Mouse (Mus musculus) neural tube, embryonic 12.5 days (tissue): ENCODE data around the gene Pak7. TPM values are rescaled to one million over a fixed set of nuclear protein-coding genes. Genes with fewer than 3 reads are reported as not detected.
"Not testable (repeated sequence)": the region's sequence is repeated elsewhere in the genome, so short reads cannot be mapped to it uniquely, and the experiment has no call there.

Source experiments
- ATAC-seq: fragments of 200-750 bp; cut with Nextera tagmentation; 2 replicates; pipeline ENCODE4 v1.8.0; 2017; ENCODE audit warnings: low read depth, mild to moderate bottlenecking, moderate TSS enrichment, moderate library complexity; ENCODE audit not compliant: low FRiP score
- H3K27ac ChIP-seq: fragments of 300-500 bp; sonication (generic); 2 replicates; pipeline ENCODE4 v1.5.1; 2016
- H3K27me3 ChIP-seq: fragments of 300-500 bp; sonication (generic); replicated peaks from 2 replicates; pipeline ENCODE4 v1.6.1; 2016; ENCODE audit warnings: mild to moderate bottlenecking
- H3K36me3 ChIP-seq: fragments of 300-500 bp; sonication (generic); 2 replicates; pipeline ENCODE4 v1.6.1; 2016; ENCODE audit warnings: mild to moderate bottlenecking
- H3K4me1 ChIP-seq: fragments of 300-500 bp; sonication (generic); 2 replicates; pipeline ENCODE4 v1.6.1; 2016
- H3K4me2 ChIP-seq: fragments of 300-500 bp; sonication (generic); replicated peaks from 2 replicates; pipeline ENCODE4 v1.6.1; 2016; ENCODE audit warnings: mild to moderate bottlenecking
- H3K4me3 ChIP-seq: fragments of 300-500 bp; sonication (generic); 2 replicates; pipeline ENCODE4 v1.5.1; 2016
- H3K9ac ChIP-seq: fragments of 300-500 bp; sonication (generic); 2 replicates; pipeline ENCODE4 v1.6.1; 2016; ENCODE audit warnings: mild to moderate bottlenecking
- H3K9me3 ChIP-seq: fragments of 300-500 bp; sonication (generic); 2 replicates; pipeline ENCODE4 v1.6.1; 2016; ENCODE audit warnings: mild to moderate bottlenecking
- WGBS: fragments of 180-500 bp; shearing (Covaris S2); methylation state at CpG from one replicate; pipeline ENCODE4 v1.1.7; 2016; 5-methylcytosine and 5-hydroxymethylcytosine counted together
- polyA plus RNA-seq: library from polyadenylated mRNA; unstranded; fragments of >200 nt; fragmentation: Nextera tagmentation; extraction: Ambion mirVana; gene quantifications from 2 replicates; pipeline ENCODE4 v1.2.1, GENCODE M21; 2016

The Pak7 gene
- polyA plus RNA-seq, 1 experiment from 2014 or later = 18.5 TPM

GRCm38 (mm10) chr2:136325646-136326045 is 62.1 kb downstream of the Pak7 start:
- H3K4me1 ChIP-seq = no peaks in the 10 kb centered on the region
- H3K27ac ChIP-seq = no peak overlapping the region
- H3K4me2 ChIP-seq = no peak overlapping the region
- no peaks in the 10 kb centered on the region for H3K36me3 ChIP-seq
- ATAC-seq = no peak
- no peaks in the 10 kb centered on the region for H3K9me3 ChIP-seq
- no peak overlapping the region for H3K4me3 ChIP-seq
- H3K27me3 ChIP-seq = no peaks in the 10 kb centered on the region
- H3K9ac ChIP-seq = no peak overlapping the region
- WGBS = 78% methylated on average over 4 of the region's 4 CpGs

GRCm38 (mm10) chr2:136309313-136309712 is 78.5 kb downstream of the Pak7 start:
- Histone ChIP-seq H3K36me3 (no peaks in the 10 kb centered on the region), H3K4me3 (no peak overlapping the region), H3K4me1 (no peaks in the 10 kb centered on the region), H3K9ac (no peak overlapping the region), H3K9me3 (no peaks in the 10 kb centered on the region), H3K27me3 (no peaks in the 10 kb centered on the region), H3K27ac (no peak overlapping the region), H3K4me2 (no peak overlapping the region)
- peak; percentile 74 for ATAC-seq
- WGBS = 63% methylated on average over 3 of the region's 3 CpGs

- ATAC-seq = no peak
- Histone ChIP-seq H3K27me3 (no peaks in the 10 kb centered on the region), H3K9ac (no peak overlapping the region), H3K9me3 (no peaks in the 10 kb centered on the region), H3K4me2 (no peak overlapping the region), H3K4me1 (no peaks in the 10 kb centered on the region), H3K4me3 (no peak overlapping the region), H3K36me3 (no peaks in the 10 kb centered on the region), H3K27ac (no peak overlapping the region)
- WGBS = 76% methylated on average over 4 of the region's 4 CpGs
These were observed 79.0 kb downstream of the Pak7 start for GRCm38 (mm10) chr2:136308743-136309142.

DNA sequence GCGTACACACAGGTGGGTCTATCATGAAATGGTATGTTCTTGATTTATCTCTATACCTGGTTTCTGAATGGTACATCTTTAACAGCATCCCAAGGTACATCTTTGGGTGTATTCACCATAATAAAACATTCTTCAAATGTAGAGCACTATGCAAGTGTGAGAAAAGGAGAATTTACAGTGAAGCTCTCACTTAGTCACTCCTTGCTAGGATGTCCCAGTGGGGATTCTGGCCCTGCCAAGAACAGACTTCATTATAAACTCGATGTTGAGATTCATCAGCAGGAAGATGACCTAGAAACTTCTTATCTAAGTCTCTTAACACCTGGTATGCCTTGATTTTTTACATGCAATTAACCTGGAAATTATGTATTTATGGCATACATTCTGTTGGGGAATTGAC is 85.6 kb downstream of the Pak7 start:
- Histone ChIP-seq H3K9me3 (no peaks in the 10 kb centered on the region), H3K27me3 (no peaks in the 10 kb centered on the region), H3K4me3 (no peak overlapping the region), H3K4me1 (no peaks in the 10 kb centered on the region), H3K9ac (no peak overlapping the region), H3K36me3 (no peaks in the 10 kb centered on the region), H3K4me2 (no peak overlapping the region), H3K27ac (no peak overlapping the region)
- WGBS = 82% methylated on average over 2 of the region's 2 CpGs
- no peak for ATAC-seq

- ATAC-seq = no peak
- no peak overlapping the region for H3K4me2 ChIP-seq
- no peak overlapping the region for H3K27ac ChIP-seq
- H3K9ac ChIP-seq = no peak overlapping the region
- H3K36me3 ChIP-seq = no peaks in the 10 kb centered on the region
- no peak overlapping the region for H3K4me3 ChIP-seq
- H3K4me1 ChIP-seq = no peaks in the 10 kb centered on the region
- H3K27me3 ChIP-seq = no peaks in the 10 kb centered on the region
- no peaks in the 10 kb centered on the region for H3K9me3 ChIP-seq
These were observed 86.4 kb downstream of the Pak7 start for GRCm38 (mm10) chr2:136301406-136301805.

GRCm38 (mm10) chr2:136297371-136297770 is 90.4 kb downstream of the Pak7 start:
- no peak overlapping the region for H3K9ac ChIP-seq
- H3K4me3 ChIP-seq = no peak overlapping the region
- H3K27me3 ChIP-seq = no peaks in the 10 kb centered on the region
- H3K4me1 ChIP-seq = no peaks in the 10 kb centered on the region
- WGBS = 81% methylated on average over 1 of the region's 1 CpGs
- no peaks in the 10 kb centered on the region for H3K36me3 ChIP-seq
- ATAC-seq = no peak
- H3K27ac ChIP-seq = no peak overlapping the region
- no peaks in the 10 kb centered on the region for H3K9me3 ChIP-seq
- no peak overlapping the region for H3K4me2 ChIP-seq

DNA sequence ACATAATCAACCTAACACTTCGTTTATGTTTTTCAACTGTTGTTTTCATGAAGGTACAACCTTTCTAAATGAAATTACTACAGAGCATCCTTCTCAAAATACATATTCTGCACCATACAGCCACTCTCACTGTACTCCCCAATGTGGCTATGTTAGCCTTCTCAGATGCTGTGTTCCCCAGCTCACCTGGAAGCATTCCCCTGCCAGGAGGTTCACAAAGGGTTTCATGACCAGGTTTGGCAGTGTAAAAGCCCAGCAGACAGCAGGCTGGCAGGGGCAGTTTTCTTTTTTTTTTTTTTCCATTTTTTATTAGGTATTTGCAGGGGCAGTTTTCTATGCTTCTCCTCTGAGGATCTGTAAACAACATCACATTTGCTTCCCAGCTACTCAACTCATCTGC is 105.7 kb downstream of the Pak7 start:
- Histone ChIP-seq H3K9me3 (no peaks in the 10 kb centered on the region), H3K27me3 (no peaks in the 10 kb centered on the region), H3K4me2 (no peak overlapping the region), H3K9ac (no peak overlapping the region), H3K36me3 (no peaks in the 10 kb centered on the region), H3K4me3 (no peak overlapping the region), H3K4me1 (no peaks in the 10 kb centered on the region), H3K27ac (no peak overlapping the region)
- WGBS = 71% methylated on average over 1 of the region's 1 CpGs
- no peak for ATAC-seq

DNA sequence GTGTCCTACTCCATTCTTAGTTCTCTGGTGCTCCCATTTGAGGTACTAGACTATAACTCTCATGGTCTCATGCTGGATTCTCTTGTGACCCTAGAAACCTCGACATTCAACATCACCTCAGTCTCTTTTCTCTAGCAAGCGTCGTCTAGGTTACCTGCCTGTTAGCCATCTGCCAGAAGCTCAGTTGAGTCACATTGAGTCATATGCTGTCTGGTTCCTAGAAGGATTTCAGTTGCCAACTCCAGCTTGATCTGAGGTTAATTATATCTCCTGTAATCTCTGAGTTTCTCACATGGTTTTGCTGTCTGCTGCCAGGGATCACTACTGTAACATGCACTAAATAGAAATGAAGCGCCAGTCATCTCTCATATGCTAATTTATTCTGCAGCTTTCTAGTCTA is 145.8 kb downstream of the Pak7 start:
- H3K4me3 ChIP-seq = not testable (repeated sequence)

DNA sequence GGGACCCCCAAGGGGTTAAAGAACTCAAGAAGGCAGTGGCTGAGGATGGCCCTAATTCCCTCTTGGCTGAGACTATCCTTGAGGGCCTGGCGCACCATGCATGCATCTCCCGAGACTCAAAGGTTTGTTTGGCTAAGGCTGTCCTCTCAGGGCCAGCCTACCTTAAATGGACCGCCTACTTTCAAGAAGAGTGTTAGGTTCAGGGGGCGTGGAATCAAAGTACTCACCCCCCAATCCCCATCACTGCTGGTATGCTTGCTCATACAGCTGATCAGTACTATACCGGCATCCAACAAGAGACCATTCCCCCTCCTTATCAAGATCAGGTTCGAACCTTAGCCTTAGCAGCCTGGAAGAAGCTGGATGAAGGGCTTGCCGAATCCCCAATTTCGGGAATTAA is 156.5 kb downstream of the Pak7 start:
- Histone ChIP-seq H3K36me3 (no peaks in the 10 kb centered on the region), H3K27me3 (no peaks in the 10 kb centered on the region), H3K9me3 (no peaks in the 10 kb centered on the region), H3K4me1 (no peaks in the 10 kb centered on the region), H3K4me3 (no peak overlapping the region), H3K27ac (no peak overlapping the region), H3K4me2 (no peak overlapping the region), H3K9ac (no peak overlapping the region)
- ATAC-seq = no peak
- WGBS = 95% methylated on average over 8 of the region's 8 CpGs

More for the DNA sequence above, 145.8 kb downstream of the Pak7 start:
- H3K27me3 ChIP-seq, H3K9ac ChIP-seq, H3K27ac ChIP-seq, H3K4me2 ChIP-seq, H3K4me1 ChIP-seq, H3K9me3 ChIP-seq, H3K36me3 ChIP-seq, ATAC-seq: not testable (repeated sequence)
- 89% methylated on average over 4 of the region's 4 CpGs for WGBS

GRCm38 (mm10) chr2:136204034-136204433 is 183.7 kb downstream of the Pak7 start:
- WGBS = 83% methylated on average over 4 of the region's 4 CpGs
- Histone ChIP-seq H3K36me3 (no peaks in the 10 kb centered on the region), H3K9ac (no peak overlapping the region), H3K27me3 (no peaks in the 10 kb centered on the region), H3K27ac (no peak overlapping the region), H3K4me3 (no peak overlapping the region), H3K4me1 (no peaks in the 10 kb centered on the region), H3K9me3 (no peaks in the 10 kb centered on the region), H3K4me2 (no peak overlapping the region)
- no peak for ATAC-seq

- Histone ChIP-seq H3K36me3 (no peaks in the 10 kb centered on the region), H3K4me1 (no peaks in the 10 kb centered on the region), H3K27ac (no peak overlapping the region), H3K9me3 (no peaks in the 10 kb centered on the region), H3K4me3 (no peak overlapping the region), H3K4me2 (no peak overlapping the region), H3K27me3 (no peaks in the 10 kb centered on the region), H3K9ac (no peak overlapping the region)
- 84% methylated on average over 3 of the region's 3 CpGs for WGBS
- no peak for ATAC-seq
These were observed 212.7 kb downstream of the Pak7 start for GRCm38 (mm10) chr2:136175030-136175429.

- WGBS = 87% methylated on average over 7 of the region's 7 CpGs
- H3K36me3 ChIP-seq = no peaks in the 10 kb centered on the region
- no peak overlapping the region for H3K27ac ChIP-seq
- no peaks in the 10 kb centered on the region for H3K9me3 ChIP-seq
- no peak overlapping the region for H3K4me3 ChIP-seq
- H3K27me3 ChIP-seq = no peaks in the 10 kb centered on the region
- ATAC-seq = no peak
- H3K9ac ChIP-seq = no peak overlapping the region
- no peak overlapping the region for H3K4me2 ChIP-seq
- no peaks in the 10 kb centered on the region for H3K4me1 ChIP-seq
These were observed 237.0 kb downstream of the Pak7 start for GRCm38 (mm10) chr2:136150752-136151151.

- ATAC-seq = peak; percentile 49
- no peaks in the 10 kb centered on the region for H3K36me3 ChIP-seq
- H3K4me2 ChIP-seq = no peak overlapping the region
- no peak overlapping the region for H3K4me3 ChIP-seq
- H3K27ac ChIP-seq = no peak overlapping the region
- 31% methylated on average over 4 of the region's 4 CpGs for WGBS
- no peaks in the 10 kb centered on the region for H3K9me3 ChIP-seq
- H3K4me1 ChIP-seq = no peaks in the 10 kb centered on the region
- no peak overlapping the region for H3K9ac ChIP-seq
- H3K27me3 ChIP-seq = no peaks in the 10 kb centered on the region
These were observed 238.2 kb downstream of the Pak7 start for GRCm38 (mm10) chr2:136149530-136149929.
